In genomic region chr19:45581257-45581656, GRCm38 (mm10) we compare ENCODE assay signal across 9 mouse cellular contexts. TPM values are rescaled to one million over a fixed set of nuclear protein-coding genes. Genes with fewer than 3 reads are reported as not detected.
DNase-seq lines count a peak whose midpoint lies in the region; ATAC-seq and TF ChIP-seq lines count a peak whose summit lies in the region.
"Had no signal": no experiment of that assay in that cellular context is flagged by ENCODE, and none has a peak within 500 bp of the region (broad histone marks: within the 10 kb centered on the region; RNA-seq: fewer than 3 reads in every experiment).

No protein-coding gene starts in this region.

- no peak; the same call in 1 of the 2 replicates for ATAC-seq in kidney, embryonic 14.5 days (ENCODE audit: low FRiP score, low TSS enrichment)
- ATAC-seq in erythroblast, adult 5-6 weeks (replicated peaks; ENCODE audit: low FRiP score, poor library complexity, severe bottlenecking), result peak; percentile 79
- ATAC-seq in lung, embryonic 14.5 days (ENCODE audit: insufficient read depth), result no peak

- H3K4me2 ChIP-seq in kidney, embryonic 14.5 days (replicated peaks; ENCODE audit: low read depth, low read length), result no peak overlapping the region
- no peak overlapping the region for H3K4me2 ChIP-seq in lung, embryonic 14.5 days
- H3K4me2 ChIP-seq: heart, embryonic 15.5 days; neural tube, embryonic 12.5 days had no signal

- H3K4me1 ChIP-seq in kidney, embryonic 14.5 days (ENCODE audit: control insufficient read depth, insufficient read depth, low read length), result peaks cover 8% of the 10 kb centered on the region
- peaks cover 60% of the 10 kb centered on the region for H3K4me1 ChIP-seq in E14TG2a.4 (replicated peaks; ENCODE audit: low read depth, low read length)
- peaks cover 6% of the 10 kb centered on the region for H3K4me1 ChIP-seq in lung, embryonic 14.5 days (ENCODE audit: insufficient read depth)

- peak; percentile 24 for DNase-seq in kidney, adult 11 months
- peak; percentile 53 for DNase-seq in T-cell, adult 2 months (ENCODE audit: low spot score)
- peak; percentile 69 for DNase-seq in lung, embryonic 14.5 days
- peak; percentile 71 to 85 for DNase-seq in spleen, postnatal 4 days (ENCODE audit: low spot score in 2 of 2)

- H3K4me3 ChIP-seq in kidney, embryonic 14.5 days (ENCODE audit: low read length), result no peak overlapping the region
- H3K4me3 ChIP-seq in E14TG2a.4 (replicated peaks; ENCODE audit: low read length), result no peak overlapping the region
- H3K4me3 ChIP-seq in lung, embryonic 14.5 days (ENCODE audit: low read depth, low read length), result no peak overlapping the region
- H3K4me3 ChIP-seq: heart, embryonic 15.5 days; neural tube, embryonic 12.5 days had no signal

- peaks cover 28% of the 10 kb centered on the region for H3K36me3 ChIP-seq in kidney, embryonic 14.5 days (ENCODE audit: control insufficient read depth, insufficient read depth, low read length)
- peaks cover 26% of the 10 kb centered on the region for H3K36me3 ChIP-seq in E14TG2a.4 (ENCODE audit: insufficient read depth, low read length)
- H3K36me3 ChIP-seq in lung, embryonic 14.5 days (ENCODE audit: insufficient read depth), result peaks cover 34% of the 10 kb centered on the region; the same call in 1 of the 2 replicates

- 64% methylated on average over 3 of the region's 3 CpGs for WGBS in kidney, embryonic 14.5 days
- WGBS in lung, embryonic 14.5 days, result 67% methylated on average over 3 of the region's 3 CpGs

- no peak overlapping the region for H3K27ac ChIP-seq in kidney, embryonic 14.5 days (ENCODE audit: low read depth, low read length)
- no peak overlapping the region for H3K27ac ChIP-seq in lung, embryonic 14.5 days (ENCODE audit: low read depth)
- H3K27ac ChIP-seq: heart, embryonic 15.5 days; neural tube, embryonic 12.5 days had no signal

- 0 out of 2 replicates have a peak, but pooled peaks cover 2% of the 10 kb centered on the region for H3K9me3 ChIP-seq in kidney, embryonic 14.5 days (ENCODE audit: control insufficient read depth, low read length)
- H3K9me3 ChIP-seq in E14TG2a.4 (ENCODE audit: low read length), result no peaks in the 10 kb centered on the region
- H3K9me3 ChIP-seq in lung, embryonic 14.5 days (ENCODE audit: low read depth, low read length), result no peaks in the 10 kb centered on the region
- H3K9me3 ChIP-seq: heart, embryonic 15.5 days had no signal

- peak; percentile 71 for TF ChIP-seq CTCF in E14TG2a.4 (conservative IDR thresholded peaks at IDR 0.05; ENCODE audit: low read length)
- TF ChIP-seq CTCF in lung, embryonic 14.5 days (IDR thresholded peaks at IDR 0.05; ENCODE audit: low read depth), result peak; percentile 76

- H3K27me3 ChIP-seq in kidney, embryonic 14.5 days (ENCODE audit: control insufficient read depth, insufficient read depth, low read length), result no peaks in the 10 kb centered on the region
- H3K27me3 ChIP-seq in E14TG2a.4 (ENCODE audit: insufficient read depth, low read length), result peaks cover 3% of the 10 kb centered on the region; the same call in 1 of the 2 replicates
- no peaks in the 10 kb centered on the region for H3K27me3 ChIP-seq in lung, embryonic 14.5 days (ENCODE audit: insufficient read depth, low read length)
- H3K27me3 ChIP-seq: heart, embryonic 15.5 days had no signal

- H3K9ac ChIP-seq in kidney, embryonic 14.5 days (ENCODE audit: low read depth, low read length), result no peak overlapping the region
- no peak overlapping the region for H3K9ac ChIP-seq in lung, embryonic 14.5 days
- H3K9ac ChIP-seq: heart, embryonic 15.5 days; neural tube, embryonic 12.5 days had no signal

RNA-seq across cellular contexts. Expression of gene Gm17018, which starts 20.8 kb away (rescaled TPM):
- 51.4 and 61.6 TPM in 2 replicates for polyA plus RNA-seq in kidney, embryonic 14.5 days (2014; fragmentation: Nextera tagmentation; extraction: Ambion mirVana)
- total RNA-seq in erythroblast, adult 5-6 weeks (2015; ENCODE audit: low replicate concordance), result 1.2 and 5.6 TPM in 2 replicates
- total RNA-seq in erythroblast, adult 5-6 weeks (2017; ENCODE audit: low replicate concordance), result 0.68 and 2.5 TPM in 2 replicates
- 48.0 and 56.7 TPM in 2 replicates for polyA plus RNA-seq in lung, embryonic 14.5 days (2014; fragmentation: Nextera tagmentation; extraction: Ambion mirVana)

RNA-seq across cellular contexts. Expression of gene Poll, which starts 20.9 kb away (rescaled TPM):
- 13.9 and 20.6 TPM in 2 replicates for polyA plus RNA-seq in kidney, embryonic 14.5 days (2014; fragmentation: Nextera tagmentation; extraction: Ambion mirVana)
- 1.3 TPM in 1 of 2 replicates, not detected in the other for total RNA-seq in erythroblast, adult 5-6 weeks (2015; ENCODE audit: low replicate concordance)
- total RNA-seq in erythroblast, adult 5-6 weeks (2017; ENCODE audit: low replicate concordance), result 1.5 and 2.3 TPM in 2 replicates
- polyA plus RNA-seq in lung, embryonic 14.5 days (2014; fragmentation: Nextera tagmentation; extraction: Ambion mirVana), result 15.9 and 18.3 TPM in 2 replicates

Comparison
In these comparisons a context has a peak if more than half of its experiments do, and no peak if none do; other contexts are left out.
1. DNase-seq: peak in every context shown above with its lines; median percentile 78 in spleen, postnatal 4 days; 69 in lung, embryonic 14.5 days; 53 in T-cell, adult 2 months; 24 in kidney, adult 11 months.